Mouse (Mus musculus): ENCODE results near the gene Inava. TPM values are rescaled to one million over a fixed set of nuclear protein-coding genes. Genes with fewer than 3 reads are reported as not detected.
A peak's percentile ranks its signal among the peaks of the same experiment; 100 is the strongest.

The Inava gene
- polyA plus RNA-seq, 1 experiment from 2014 or later, result 0.18 TPM

DNA sequence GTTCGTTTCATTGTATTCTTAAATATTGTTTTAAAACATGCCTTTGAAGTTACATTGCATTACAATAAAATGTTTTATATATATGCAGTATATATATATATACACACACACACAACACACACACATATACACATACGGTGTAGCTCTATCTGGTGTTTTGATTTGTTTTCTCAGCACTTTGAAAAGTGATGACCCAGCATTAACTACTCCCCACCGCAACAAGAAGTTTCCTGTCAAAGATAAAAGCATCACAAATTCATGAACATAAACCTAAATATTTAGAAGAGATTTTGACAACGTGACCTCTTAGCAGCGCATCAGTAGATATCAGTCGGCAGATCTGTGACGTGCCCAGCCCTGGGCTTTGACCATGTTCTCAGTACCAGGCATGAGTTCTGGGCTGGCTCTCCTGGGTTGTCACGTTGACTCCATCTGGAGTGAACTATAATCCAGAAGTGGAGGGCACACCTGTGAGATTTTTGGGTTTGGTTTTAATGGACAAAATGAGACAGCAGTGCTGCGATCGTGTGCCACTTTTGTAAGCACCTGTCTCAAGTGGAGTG is 20.5 kb upstream of the Inava start:
- Histone ChIP-seq H3K4me3 (replicated peaks) (no peak overlapping the region), H3K9ac (no peak overlapping the region), H3K27ac (replicated peaks) (no peak overlapping the region), H3K9me3 (replicated peaks) (no peaks in the 10 kb centered on the region), H3K27me3 (peaks cover 45% of the 10 kb centered on the region), H3K4me2 (no peak overlapping the region), H3K4me1 (replicated peaks) (peaks cover 2% of the 10 kb centered on the region; the same call in 1 of the 2 replicates), H3K36me3 (replicated peaks) (no peaks in the 10 kb centered on the region)
- no peak for ATAC-seq (ENCODE audit: insufficient read depth)
- WGBS (ENCODE audit: insufficient replicate concordance), result 53% methylated on average over 10 of the region's 10 CpGs

GRCm38 (mm10) chr1:136253472-136253871 is 19.4 kb upstream of the Inava start:
- ATAC-seq (ENCODE audit: insufficient read depth), result no peak
- Histone ChIP-seq H3K27me3 (peaks cover 39% of the 10 kb centered on the region), H3K36me3 (replicated peaks) (no peaks in the 10 kb centered on the region), H3K4me1 (replicated peaks) (no peaks in the 10 kb centered on the region), H3K27ac (replicated peaks) (no peak overlapping the region), H3K4me3 (replicated peaks) (no peak overlapping the region), H3K9ac (no peak overlapping the region), H3K9me3 (replicated peaks) (no peaks in the 10 kb centered on the region), H3K4me2 (no peak overlapping the region)
- 6% methylated on average over 2 of the region's 2 CpGs for WGBS (ENCODE audit: insufficient replicate concordance)

DNA sequence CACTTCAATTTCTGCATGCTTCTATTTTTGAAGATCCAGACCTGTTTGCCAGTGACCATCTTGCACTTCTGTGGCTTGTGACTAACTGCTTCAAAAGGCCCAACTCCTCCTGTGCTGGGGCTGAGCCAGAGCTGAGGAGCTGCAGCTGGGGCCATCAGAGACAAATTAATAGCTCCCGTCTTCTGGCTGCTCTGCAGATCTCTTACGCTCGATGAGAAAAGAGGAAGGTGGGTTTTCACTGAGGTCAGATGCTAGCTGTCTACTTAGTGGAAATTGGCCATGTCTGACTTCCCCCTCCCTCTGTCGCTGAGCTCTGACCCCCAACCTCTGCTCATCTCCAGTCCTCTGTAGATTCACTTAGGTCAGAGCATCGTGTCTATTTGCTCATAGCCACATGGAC is 15.6 kb upstream of the Inava start:
- no peak overlapping the region for H3K27ac ChIP-seq (replicated peaks)
- H3K4me2 ChIP-seq, result no peak overlapping the region
- H3K36me3 ChIP-seq (replicated peaks), result no peaks in the 10 kb centered on the region
- ATAC-seq (ENCODE audit: insufficient read depth), result no peak
- H3K9ac ChIP-seq, result no peak overlapping the region
- peaks cover 10% of the 10 kb centered on the region for H3K27me3 ChIP-seq
- H3K9me3 ChIP-seq (replicated peaks), result no peaks in the 10 kb centered on the region
- 20% methylated on average over 5 of the region's 5 CpGs for WGBS (ENCODE audit: insufficient replicate concordance)
- no peaks in the 10 kb centered on the region for H3K4me1 ChIP-seq (replicated peaks)
- H3K4me3 ChIP-seq (replicated peaks), result no peak overlapping the region

DNA sequence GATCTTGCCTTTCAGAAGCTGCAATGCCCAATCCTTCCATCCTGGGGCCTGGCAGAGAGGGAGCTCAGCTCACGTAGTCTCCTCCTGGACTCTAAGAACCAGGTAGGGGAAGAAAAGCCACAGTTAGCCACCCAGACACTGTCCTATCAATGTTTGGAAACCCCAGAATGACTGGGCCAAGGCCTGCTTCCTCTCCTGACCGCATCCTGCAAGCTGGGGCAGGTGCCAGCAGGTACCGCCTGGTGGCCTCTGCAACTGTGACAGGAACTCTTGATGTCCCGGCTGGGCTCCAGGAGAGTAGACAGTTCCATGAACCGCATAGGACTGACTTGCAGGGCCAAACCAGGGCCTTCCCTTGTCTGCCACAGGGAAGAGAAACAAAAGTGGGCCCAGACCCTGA is 13.3 kb upstream of the Inava start:
- H3K27me3 ChIP-seq, result peaks cover 4% of the 10 kb centered on the region; the same call in 1 of the 2 replicates
- H3K4me1 ChIP-seq (replicated peaks), result no peaks in the 10 kb centered on the region
- no peak overlapping the region for H3K27ac ChIP-seq (replicated peaks)
- no peak overlapping the region for H3K4me2 ChIP-seq
- H3K4me3 ChIP-seq (replicated peaks), result no peak overlapping the region
- no peak overlapping the region for H3K9ac ChIP-seq
- H3K9me3 ChIP-seq (replicated peaks), result no peaks in the 10 kb centered on the region
- no peak for ATAC-seq (ENCODE audit: insufficient read depth)
- WGBS (ENCODE audit: insufficient replicate concordance), result 70% methylated on average over 5 of the region's 5 CpGs
- H3K36me3 ChIP-seq (replicated peaks), result no peaks in the 10 kb centered on the region

GRCm38 (mm10) chr1:136244469-136244868 is 10.4 kb upstream of the Inava start:
- Histone ChIP-seq H3K9me3 (replicated peaks) (no peaks in the 10 kb centered on the region), H3K4me3 (replicated peaks) (no peak overlapping the region), H3K27me3 (peaks cover 11% of the 10 kb centered on the region), H3K4me1 (replicated peaks) (no peaks in the 10 kb centered on the region), H3K27ac (replicated peaks) (no peak overlapping the region), H3K36me3 (replicated peaks) (no peaks in the 10 kb centered on the region), H3K4me2 (no peak overlapping the region), H3K9ac (no peak overlapping the region)
- no peak for ATAC-seq (ENCODE audit: insufficient read depth)
- WGBS (ENCODE audit: insufficient replicate concordance), result 49% methylated on average over 5 of the region's 5 CpGs

GRCm38 (mm10) chr1:136241801-136242200 is 7.7 kb upstream of the Inava start:
- H3K27ac ChIP-seq (replicated peaks), result no peak overlapping the region
- ATAC-seq (ENCODE audit: insufficient read depth), result no peak
- no peaks in the 10 kb centered on the region for H3K4me1 ChIP-seq (replicated peaks)
- no peak overlapping the region for H3K4me3 ChIP-seq (replicated peaks)
- 61% methylated on average over 7 of the region's 7 CpGs for WGBS (ENCODE audit: insufficient replicate concordance)
- peaks cover 11% of the 10 kb centered on the region for H3K27me3 ChIP-seq
- H3K9me3 ChIP-seq (replicated peaks), result no peaks in the 10 kb centered on the region
- no peaks in the 10 kb centered on the region for H3K36me3 ChIP-seq (replicated peaks)
- H3K9ac ChIP-seq, result no peak overlapping the region
- H3K4me2 ChIP-seq, result no peak overlapping the region

DNA sequence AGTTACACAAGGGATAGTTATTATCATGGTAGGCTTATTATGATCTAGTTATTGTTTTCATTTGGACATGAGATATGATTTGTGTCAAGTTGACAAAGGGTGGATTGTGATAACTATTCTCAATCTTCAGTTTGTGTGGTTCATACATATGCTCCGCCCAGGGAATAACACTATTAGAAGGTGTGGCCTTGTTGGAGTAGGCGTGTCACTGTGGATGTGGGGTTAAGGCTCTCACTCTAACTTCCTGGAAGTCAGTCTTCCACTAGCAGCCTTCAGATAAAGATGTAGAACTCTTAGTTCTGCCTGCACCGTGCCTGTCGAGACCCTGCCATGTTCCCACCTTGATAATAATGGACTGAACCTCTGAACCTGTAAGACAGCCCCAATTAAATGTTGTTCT is 4.4 kb upstream of the Inava start:
- H3K4me2 ChIP-seq, result no peak overlapping the region
- peaks cover 11% of the 10 kb centered on the region for H3K4me1 ChIP-seq (replicated peaks)
- no peak overlapping the region for H3K27ac ChIP-seq (replicated peaks)
- WGBS (ENCODE audit: insufficient replicate concordance), result 51% methylated on average over 4 of the region's 4 CpGs
- no peak overlapping the region for H3K9ac ChIP-seq
- no peaks in the 10 kb centered on the region for H3K36me3 ChIP-seq (replicated peaks)
- H3K27me3 ChIP-seq, result peaks cover 41% of the 10 kb centered on the region
- no peak for ATAC-seq (ENCODE audit: insufficient read depth)
- no peaks in the 10 kb centered on the region for H3K9me3 ChIP-seq (replicated peaks)
- H3K4me3 ChIP-seq (replicated peaks), result no peak overlapping the region

GRCm38 (mm10) chr1:136234595-136235092 is 580 bp upstream of the Inava start:
- Histone ChIP-seq H3K36me3 (replicated peaks) (no peaks in the 10 kb centered on the region), H3K9ac (no peak overlapping the region), H3K4me1 (replicated peaks) (peaks cover 14% of the 10 kb centered on the region), H3K9me3 (replicated peaks) (no peaks in the 10 kb centered on the region), H3K27me3 (peaks cover 73% of the 10 kb centered on the region), H3K27ac (replicated peaks) (no peak overlapping the region), H3K4me2 (peak overlapping the region; percentile 75), H3K4me3 (replicated peaks) (peak overlapping the region; percentile 56)
- WGBS (ENCODE audit: insufficient replicate concordance), result 2% methylated on average over 9 of the region's 9 CpGs
- ATAC-seq (ENCODE audit: insufficient read depth), result no peak

DNA sequence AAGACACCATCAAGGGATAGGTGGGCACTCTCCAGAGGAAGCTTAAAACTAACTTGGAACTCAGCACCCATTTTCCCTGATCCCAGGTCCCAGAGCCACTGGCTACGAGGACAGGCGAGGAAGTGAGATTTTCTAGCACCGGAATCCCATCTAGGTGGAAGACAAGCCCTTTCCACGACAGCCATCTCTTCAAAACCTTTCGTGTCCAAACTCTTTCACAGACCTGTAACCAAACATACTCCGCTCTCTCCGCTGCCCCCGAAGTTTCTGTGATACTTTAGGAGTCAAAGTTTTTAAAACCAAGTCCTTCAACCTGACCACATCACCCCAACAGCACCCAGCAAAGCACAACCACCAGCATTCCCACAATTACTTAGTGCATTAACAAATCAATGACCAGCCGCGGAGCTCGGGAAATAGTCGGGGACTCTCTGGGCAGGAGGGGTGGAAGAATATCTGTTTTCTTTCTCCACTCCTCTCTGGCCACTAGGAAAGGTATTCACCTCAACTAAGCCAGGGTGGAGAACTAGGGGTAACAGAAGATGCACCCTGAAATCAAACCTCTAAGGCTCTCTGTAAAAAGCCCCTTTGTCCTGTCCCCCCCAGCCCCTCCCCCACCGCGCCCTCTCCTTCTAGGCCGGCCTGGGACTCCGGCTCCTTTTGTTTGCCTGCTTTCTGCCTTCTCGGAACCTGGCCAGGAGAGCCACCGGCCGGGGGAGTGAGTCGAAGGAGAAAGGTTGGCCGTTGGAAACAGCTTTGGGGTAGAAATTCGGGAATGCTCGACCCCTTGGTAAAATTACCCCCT is 876 bp downstream of the Inava start:
- H3K4me2 ChIP-seq, result peak overlapping the region; percentile 75
- WGBS (ENCODE audit: insufficient replicate concordance), result 6% methylated on average over 23 of the region's 23 CpGs
- H3K4me1 ChIP-seq (replicated peaks), result peaks cover 24% of the 10 kb centered on the region
- H3K4me3 ChIP-seq (replicated peaks), result peak overlapping the region; percentile 56
- no peak overlapping the region for H3K9ac ChIP-seq
- peaks cover 78% of the 10 kb centered on the region for H3K27me3 ChIP-seq
- no peak overlapping the region for H3K27ac ChIP-seq (replicated peaks)
- ATAC-seq (ENCODE audit: insufficient read depth), result no peak
- H3K9me3 ChIP-seq (replicated peaks), result no peaks in the 10 kb centered on the region
- H3K36me3 ChIP-seq (replicated peaks), result no peaks in the 10 kb centered on the region

GRCm38 (mm10) chr1:136232285-136232926 is 1.7 kb downstream of the Inava start:
- H3K9me3 ChIP-seq (replicated peaks), result no peaks in the 10 kb centered on the region
- no peak overlapping the region for H3K4me3 ChIP-seq (replicated peaks)
- peaks cover 31% of the 10 kb centered on the region for H3K4me1 ChIP-seq (replicated peaks)
- no peak overlapping the region for H3K27ac ChIP-seq (replicated peaks)
- ATAC-seq (ENCODE audit: insufficient read depth), result no peak
- whole genome bisulfite sequencing (ENCODE audit: insufficient replicate concordance), result 9% methylated on average over 9 of the region's 9 CpGs
- H3K9ac ChIP-seq, result no peak overlapping the region
- no peak overlapping the region for H3K4me2 ChIP-seq
- no peaks in the 10 kb centered on the region for H3K36me3 ChIP-seq (replicated peaks)
- peaks cover 78% of the 10 kb centered on the region for H3K27me3 ChIP-seq

DNA sequence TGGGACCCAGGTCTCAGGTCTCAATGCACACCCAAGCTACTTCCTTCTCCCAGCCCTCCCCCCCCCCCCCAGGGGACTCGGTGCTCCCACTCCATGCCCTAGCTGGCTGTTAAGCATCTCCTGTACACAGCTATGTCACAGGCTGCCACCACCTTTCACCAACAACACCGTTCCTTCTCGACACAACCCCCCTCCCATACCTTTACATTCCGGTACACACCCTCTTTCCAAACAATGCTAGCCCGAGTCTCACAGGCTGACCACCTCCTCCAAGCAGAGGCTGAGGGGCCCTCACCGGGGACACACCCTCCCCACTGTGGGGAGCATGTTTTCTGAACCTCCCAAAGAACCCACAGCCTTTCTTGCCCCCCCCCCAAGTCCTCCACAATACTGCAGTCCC is 2.5 kb downstream of the Inava start:
- H3K27me3 ChIP-seq, result peaks cover 77% of the 10 kb centered on the region

More for the DNA sequence above, 2.5 kb downstream of the Inava start:
- H3K9ac ChIP-seq, result no peak overlapping the region
- H3K27ac ChIP-seq (replicated peaks), result no peak overlapping the region
- no peak overlapping the region for H3K4me2 ChIP-seq
- no peak overlapping the region for H3K4me3 ChIP-seq (replicated peaks)
- ATAC-seq (ENCODE audit: insufficient read depth), result no peak
- 13% methylated on average over 6 of the region's 6 CpGs for WGBS (ENCODE audit: insufficient replicate concordance)
- peaks cover 34% of the 10 kb centered on the region for H3K4me1 ChIP-seq (replicated peaks)
- H3K36me3 ChIP-seq (replicated peaks), result no peaks in the 10 kb centered on the region
- H3K9me3 ChIP-seq (replicated peaks), result no peaks in the 10 kb centered on the region

All from liver, embryonic 15.5 days (tissue).